Mouse (Mus musculus): ENCODE data around the gene Asic2. TPM values are rescaled to one million over a fixed set of nuclear protein-coding genes. Genes with fewer than 3 reads are reported as not detected.
A peak's percentile ranks its signal among the peaks of the same experiment; 100 is the strongest.

Asic2 gene
- total RNA-seq, 2 experiments from 2014 or later: 94.7 to 97.6 TPM

- intact Hi-C loops (cut with DNase I): no loop called here
- DNase-seq (ENCODE audit: low spot score in 2 of 2): no peak
These were observed 196.9 kb downstream of the Asic2 start for GRCm38 (mm10) chr11:81771195-81771895.

- DNase-seq (ENCODE audit: low spot score in 2 of 2): no peak
- intact Hi-C loops (cut with DNase I): loop anchor here (5.0 kb wide), 1 partner anchor 132 kb away; no protein-coding TSS in a partner anchor
These were observed 198.5 kb downstream of the Asic2 start for GRCm38 (mm10) chr11:81769691-81770260.

GRCm38 (mm10) chr11:81768305-81768704, 200.0 kb downstream of the Asic2 start:
- intact Hi-C loops (cut with DNase I): loop anchor here (5.0 kb wide), 1 partner anchor 131 kb away; no protein-coding TSS in a partner anchor
- DNase-seq (ENCODE audit: low spot score in 2 of 2): no peak

GRCm38 (mm10) chr11:81767781-81768180, 200.5 kb downstream of the Asic2 start:
- intact Hi-C loops (cut with DNase I): loop anchor here (5.0 kb wide), 1 partner anchor 130 kb away; no protein-coding TSS in a partner anchor

GRCm38 (mm10) chr11:81765288-81765687, 203.0 kb downstream of the Asic2 start:
- DNase-seq (ENCODE audit: low spot score in 2 of 2): no peak
- intact Hi-C loops (cut with DNase I): loop anchor here (5.0 kb wide), 1 partner anchor 128 kb away; no protein-coding TSS in a partner anchor

More at GRCm38 (mm10) chr11:81767781-81768180, 200.5 kb downstream of the Asic2 start:
- peak; percentile 43 to 61 for DNase-seq (ENCODE audit: low spot score in 2 of 2)

- intact Hi-C loops (cut with DNase I): loop anchor here (5.0 kb wide), 1 partner anchor 127 kb away; no protein-coding TSS in a partner anchor
- DNase-seq (ENCODE audit: low spot score in 2 of 2): peak in 1 of 2 experiments; percentile 17
These were observed 203.5 kb downstream of the Asic2 start for GRCm38 (mm10) chr11:81764778-81765177.

- DNase-seq (ENCODE audit: low spot score in 2 of 2): no peak
- intact Hi-C loops (cut with DNase I): no loop called here
These were observed 211.0 kb downstream of the Asic2 start for GRCm38 (mm10) chr11:81757221-81757620.

- DNase-seq (ENCODE audit: low spot score in 2 of 2): no peak
- intact Hi-C loops (cut with DNase I): no loop called here
These were observed 217.4 kb downstream of the Asic2 start for GRCm38 (mm10) chr11:81750876-81751275.

GRCm38 (mm10) chr11:81750016-81750415, 218.2 kb downstream of the Asic2 start:
- no peak for DNase-seq (ENCODE audit: low spot score in 2 of 2)
- intact Hi-C loops (cut with DNase I): no loop called here

GRCm38 (mm10) chr11:81738995-81739394, 229.3 kb downstream of the Asic2 start:
- intact Hi-C loops (cut with DNase I): no loop called here

GRCm38 (mm10) chr11:81737777-81738176, 230.5 kb downstream of the Asic2 start:
- intact Hi-C loops (cut with DNase I): no loop called here
- peak in 1 of 2 experiments; percentile 15 for DNase-seq (ENCODE audit: low spot score in 2 of 2)

More at GRCm38 (mm10) chr11:81738995-81739394, 229.3 kb downstream of the Asic2 start:
- no peak for DNase-seq (ENCODE audit: low spot score in 2 of 2)

- DNase-seq (ENCODE audit: low spot score in 2 of 2): no peak
- intact Hi-C loops (cut with DNase I): no loop called here
These were observed 246.2 kb downstream of the Asic2 start for GRCm38 (mm10) chr11:81722071-81722470.

GRCm38 (mm10) chr11:81714801-81715200, 253.5 kb downstream of the Asic2 start:
- DNase-seq (ENCODE audit: low spot score in 2 of 2): no peak
- intact Hi-C loops (cut with DNase I): no loop called here

GRCm38 (mm10) chr11:81706996-81707395, 261.3 kb downstream of the Asic2 start:
- intact Hi-C loops (cut with DNase I): no loop called here
- no peak for DNase-seq (ENCODE audit: low spot score in 2 of 2)

GRCm38 (mm10) chr11:81698008-81698407, 270.2 kb downstream of the Asic2 start:
- intact Hi-C loops (cut with DNase I): no loop called here
- DNase-seq (ENCODE audit: low spot score in 2 of 2): no peak

- intact Hi-C loops (cut with DNase I): no loop called here
- peak in 1 of 2 experiments; percentile 28 for DNase-seq (ENCODE audit: low spot score in 2 of 2)
These were observed 272.8 kb downstream of the Asic2 start for GRCm38 (mm10) chr11:81695501-81695900.

- intact Hi-C loops (cut with DNase I): no loop called here
These were observed 287.7 kb downstream of the Asic2 start for GRCm38 (mm10) chr11:81680511-81680910.

GRCm38 (mm10) chr11:81671724-81672123, 296.5 kb downstream of the Asic2 start:
- intact Hi-C loops (cut with DNase I): no loop called here
- DNase-seq (ENCODE audit: low spot score in 2 of 2): no peak

More at GRCm38 (mm10) chr11:81680511-81680910, 287.7 kb downstream of the Asic2 start:
- no peak for DNase-seq (ENCODE audit: low spot score in 2 of 2)

- DNase-seq (ENCODE audit: low spot score in 2 of 2): peak; percentile 38 to 59
- intact Hi-C loops (cut with DNase I): no loop called here
These were observed 297.8 kb downstream of the Asic2 start for GRCm38 (mm10) chr11:81670436-81670835.

GRCm38 (mm10) chr11:81658850-81659249, 309.4 kb downstream of the Asic2 start:
- intact Hi-C loops (cut with DNase I): no loop called here
- DNase-seq (ENCODE audit: low spot score in 2 of 2): peak; percentile 27 to 51

GRCm38 (mm10) chr11:81657121-81657520, 311.1 kb downstream of the Asic2 start:
- no peak for DNase-seq (ENCODE audit: low spot score in 2 of 2)
- intact Hi-C loops (cut with DNase I): no loop called here
